ENCODE assay signal across 16 mouse cellular contexts in genomic region chr17:30230428-30230827, GRCm38 (mm10).
A peak's percentile ranks its signal among the peaks of the same experiment; 100 is the strongest.
DNase-seq lines count a peak whose midpoint lies in the region; ATAC-seq and TF ChIP-seq lines count a peak whose summit lies in the region.
"Had no signal": no experiment of that assay in that cellular context is flagged by ENCODE, and none has a peak within 500 bp of the region (broad histone marks: within the 10 kb centered on the region; RNA-seq: fewer than 3 reads in every experiment).

No protein-coding gene starts in this region.

- H3K27me3 ChIP-seq in heart, embryonic 11.5 days (ENCODE audit: control insufficient read depth, insufficient read depth, low read length), result no peaks in the 10 kb centered on the region
- H3K27me3 ChIP-seq in kidney, embryonic 15.5 days, result no peaks in the 10 kb centered on the region
- no peaks in the 10 kb centered on the region for H3K27me3 ChIP-seq in stomach, embryonic 14.5 days (ENCODE audit: control insufficient read depth, insufficient read depth, low read length)
- H3K27me3 ChIP-seq in stomach, postnatal 0 days (ENCODE audit: control insufficient read depth, insufficient read depth, low read length), result no peaks in the 10 kb centered on the region
- H3K27me3 ChIP-seq in forebrain, embryonic 16.5 days (replicated peaks; ENCODE audit: control insufficient read depth, insufficient read depth, low read length), result no peaks in the 10 kb centered on the region
- H3K27me3 ChIP-seq: forebrain, embryonic 12.5 days; liver, embryonic 13.5 days had no signal

- H3K36me3 ChIP-seq in heart, embryonic 11.5 days (ENCODE audit: control insufficient read depth, insufficient read depth, low read length), result no peaks in the 10 kb centered on the region
- no peaks in the 10 kb centered on the region for H3K36me3 ChIP-seq in kidney, embryonic 15.5 days
- no peaks in the 10 kb centered on the region for H3K36me3 ChIP-seq in stomach, embryonic 14.5 days (ENCODE audit: control insufficient read depth, insufficient read depth, low read length)
- H3K36me3 ChIP-seq in stomach, postnatal 0 days (ENCODE audit: control insufficient read depth, insufficient read depth, low read length), result no peaks in the 10 kb centered on the region
- no peaks in the 10 kb centered on the region for H3K36me3 ChIP-seq in forebrain, embryonic 16.5 days (ENCODE audit: control insufficient read depth, insufficient read depth)
- H3K36me3 ChIP-seq: forebrain, embryonic 12.5 days; liver, embryonic 13.5 days had no signal

- H3K9ac ChIP-seq in heart, embryonic 11.5 days (ENCODE audit: low read depth, low read length), result no peak overlapping the region
- H3K9ac ChIP-seq in kidney, embryonic 15.5 days, result no peak overlapping the region
- H3K9ac ChIP-seq in stomach, embryonic 14.5 days (replicated peaks; ENCODE audit: low read depth, low read length), result no peak overlapping the region
- no peak overlapping the region for H3K9ac ChIP-seq in stomach, postnatal 0 days (ENCODE audit: low read length)
- H3K9ac ChIP-seq in forebrain, embryonic 16.5 days (replicated peaks; ENCODE audit: low read depth, low read length), result no peak overlapping the region
- H3K9ac ChIP-seq: forebrain, embryonic 12.5 days; liver, embryonic 13.5 days had no signal

- 87% methylated on average over 4 of the region's 4 CpGs for WGBS in heart, embryonic 11.5 days (ENCODE audit: insufficient replicate concordance)
- 62% methylated on average over 4 of the region's 4 CpGs for WGBS in kidney, embryonic 15.5 days
- WGBS in stomach, embryonic 14.5 days, result 57% methylated on average over 4 of the region's 4 CpGs
- whole genome bisulfite sequencing in stomach, postnatal 0 days, result 79% methylated on average over 4 of the region's 4 CpGs
- 88% methylated on average over 4 of the region's 4 CpGs for WGBS in forebrain, embryonic 16.5 days

- H3K4me1 ChIP-seq in heart, embryonic 11.5 days (ENCODE audit: control insufficient read depth, insufficient read depth, low read length), result peaks cover 22% of the 10 kb centered on the region
- H3K4me1 ChIP-seq in kidney, embryonic 15.5 days, result peaks cover 38% of the 10 kb centered on the region
- H3K4me1 ChIP-seq in stomach, embryonic 14.5 days (ENCODE audit: control insufficient read depth, insufficient read depth, low read length), result peaks cover 12% of the 10 kb centered on the region
- H3K4me1 ChIP-seq in stomach, postnatal 0 days (replicated peaks; ENCODE audit: control insufficient read depth, insufficient read depth), result peaks cover 2% of the 10 kb centered on the region; the same call in 1 of the 2 replicates
- H3K4me1 ChIP-seq in forebrain, embryonic 16.5 days (replicated peaks; ENCODE audit: control insufficient read depth, insufficient read depth, low read length), result peaks cover 8% of the 10 kb centered on the region

- no peak overlapping the region for H3K4me2 ChIP-seq in heart, embryonic 11.5 days
- H3K4me2 ChIP-seq in kidney, embryonic 15.5 days, result no peak overlapping the region
- no peak overlapping the region for H3K4me2 ChIP-seq in stomach, embryonic 14.5 days (replicated peaks; ENCODE audit: low read depth, low read length)
- no peak overlapping the region for H3K4me2 ChIP-seq in stomach, postnatal 0 days (replicated peaks; ENCODE audit: low read depth)
- H3K4me2 ChIP-seq in forebrain, embryonic 16.5 days (ENCODE audit: low read length), result no peak overlapping the region
- H3K4me2 ChIP-seq: forebrain, embryonic 12.5 days; liver, embryonic 13.5 days had no signal

- DNase-seq in heart, adult 11 months, result peak; percentile 97
- DNase-seq in kidney, postnatal 25 days, result no peak
- no peak for DNase-seq in stomach, postnatal 0 days (ENCODE audit: low spot score)
- no peak for DNase-seq in cerebellum, postnatal 4 days (ENCODE audit: low spot score in 2 of 2)
- DNase-seq: adrenal gland, postnatal 14 days; cerebellum, adult 8-10 months; liver, embryonic 13.5 days; thymus, postnatal 14 days had no signal

- no peak for ATAC-seq in heart, embryonic 11.5 days (replicated peaks; ENCODE audit: insufficient number of reproducible peaks, low FRiP score, low TSS enrichment)
- ATAC-seq in kidney, embryonic 15.5 days (replicated peaks; ENCODE audit: low FRiP score), result peak; percentile 56; the same call in 1 of the 2 replicates
- no peak for ATAC-seq in stomach, embryonic 14.5 days (ENCODE audit: insufficient number of reproducible peaks, insufficient read depth, low FRiP score, low read depth)
- ATAC-seq in stomach, postnatal 0 days (ENCODE audit: low FRiP score, low TSS enrichment), result no peak
- no peak for ATAC-seq in forebrain, embryonic 16.5 days

- H3K27ac ChIP-seq in heart, embryonic 11.5 days (ENCODE audit: low read depth, low read length), result no peak overlapping the region
- H3K27ac ChIP-seq in kidney, embryonic 15.5 days, result no peak overlapping the region
- peak overlapping the region; percentile 55; the same call in 1 of the 2 replicates for H3K27ac ChIP-seq in stomach, embryonic 14.5 days (ENCODE audit: low read length)
- no peak overlapping the region for H3K27ac ChIP-seq in stomach, postnatal 0 days (replicated peaks)
- no peak overlapping the region for H3K27ac ChIP-seq in forebrain, embryonic 16.5 days (ENCODE audit: low read length)
- H3K27ac ChIP-seq: forebrain, embryonic 12.5 days; heart, adult 2 months; left cerebral cortex, adult 2 months; liver, embryonic 13.5 days had no signal

- TF ChIP-seq EP300 in stomach, postnatal 0 days (optimal IDR thresholded peaks at IDR 0.05), result no peak

- TF ChIP-seq CTCF in stomach, postnatal 0 days (IDR thresholded peaks at IDR 0.05; ENCODE audit: low read depth), result no peak

- H3K4me3 ChIP-seq in heart, embryonic 11.5 days (ENCODE audit: low read depth, low read length), result no peak overlapping the region
- H3K4me3 ChIP-seq in kidney, embryonic 15.5 days (replicated peaks), result no peak overlapping the region
- H3K4me3 ChIP-seq in stomach, embryonic 14.5 days (ENCODE audit: low read depth, low read length), result no peak overlapping the region
- no peak overlapping the region for H3K4me3 ChIP-seq in stomach, postnatal 0 days (ENCODE audit: low read depth, low read length)
- H3K4me3 ChIP-seq in forebrain, embryonic 16.5 days (replicated peaks; ENCODE audit: low read length), result no peak overlapping the region
- H3K4me3 ChIP-seq: forebrain, embryonic 12.5 days; heart, adult 2 months; left cerebral cortex, adult 2 months; liver, embryonic 13.5 days; megakaryocyte, embryonic 14.5 days had no signal

- H3K9me3 ChIP-seq in heart, embryonic 11.5 days (replicated peaks; ENCODE audit: control insufficient read depth, low read length), result no peaks in the 10 kb centered on the region
- no peaks in the 10 kb centered on the region for H3K9me3 ChIP-seq in kidney, embryonic 15.5 days (replicated peaks)
- H3K9me3 ChIP-seq in stomach, embryonic 14.5 days (ENCODE audit: control insufficient read depth, low read depth, low read length), result no peaks in the 10 kb centered on the region
- H3K9me3 ChIP-seq in stomach, postnatal 0 days (ENCODE audit: control insufficient read depth, low read length), result no peaks in the 10 kb centered on the region
- no peaks in the 10 kb centered on the region for H3K9me3 ChIP-seq in forebrain, embryonic 16.5 days (ENCODE audit: control insufficient read depth, low read length)
- H3K9me3 ChIP-seq: forebrain, embryonic 12.5 days; liver, embryonic 13.5 days had no signal
